ENCODE assay signal across 22 mouse cellular contexts in the genomic region with DNA sequence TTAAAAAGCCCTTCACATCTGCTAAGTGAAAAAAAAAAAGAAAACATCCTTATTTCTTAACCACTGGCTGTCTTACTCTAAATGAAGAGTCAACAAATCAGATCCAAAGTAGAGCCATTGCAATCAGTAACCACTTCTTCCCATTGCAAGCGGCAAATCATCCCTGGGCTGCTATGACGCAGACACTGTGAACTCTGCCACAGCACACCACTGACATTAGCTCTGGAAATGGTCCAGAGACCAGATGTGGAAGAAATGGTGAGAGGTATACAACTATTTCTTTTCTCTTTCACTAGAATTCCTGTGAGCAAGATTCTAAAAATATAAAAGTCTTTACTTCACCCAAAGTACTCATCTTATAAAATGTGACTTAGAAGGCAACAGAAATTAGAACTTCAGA. TPM values are rescaled to one million over a fixed set of nuclear protein-coding genes. Genes with fewer than 3 reads are reported as not detected.
"Had no signal": no experiment of that assay in that cellular context is flagged by ENCODE, and none has a peak within 500 bp of the region (broad histone marks: within the 10 kb centered on the region; RNA-seq: fewer than 3 reads in every experiment).

No protein-coding gene starts in this region.

- ATAC-seq: hindbrain, embryonic 16.5 days; hindbrain, postnatal 0 days; inflammation-experienced regulatory T-cells, adult 6 months; intestine, embryonic 15.5 days; intestine, embryonic 16.5 days; intestine, postnatal 0 days had no signal

- DNase-seq: heart, postnatal 10 days; heart, postnatal 14 days; heart, postnatal 36 days; heart, postnatal 4 days; kidney, adult 11 months; kidney, adult 18-20 months; kidney, adult 2 months; kidney, adult 8-10 months; kidney, adult 9 months; kidney, postnatal 14 days; kidney, postnatal 25 days; kidney, postnatal 36 days; kidney, postnatal 4 days; layer of hippocampus, adult 9-11 months; layer of hippocampus, postnatal 36 days had no signal

RNA-seq across cellular contexts. Expression of gene Wnt16, which starts 41.3 kb away (rescaled TPM):
- total RNA-seq: hematopoietic stem cell, adult 5-6 weeks had no signal
